Mouse (Mus musculus) C2C12 (cell line): ENCODE data around the gene Olfr196. TPM values are rescaled to one million over a fixed set of nuclear protein-coding genes. Genes with fewer than 3 reads are reported as not detected.
"Not testable (repeated sequence)": the region's sequence is repeated elsewhere in the genome, so short reads cannot be mapped to it uniquely, and the experiment has no call there.

ENCODE experiments used
- H3K27me3 ChIP-seq: one replicate; pipeline ENCODE4 v1.6.1; 2011; ENCODE audit not compliant: control insufficient read depth, insufficient read depth, insufficient read length
- H3K36me3 ChIP-seq: one replicate; pipeline ENCODE4 v1.6.1; 2011; ENCODE audit not compliant: control insufficient read depth, insufficient read depth
- H3K4me3 ChIP-seq: one replicate; pipeline ENCODE4 v1.5.1; 2011; ENCODE audit warnings: mild to moderate bottlenecking, control low read depth; ENCODE audit not compliant: poor library complexity, insufficient read depth, severe bottlenecking
- H3K79me2 ChIP-seq: one replicate; pipeline ENCODE4 v1.6.1; 2011; ENCODE audit not compliant: control insufficient read depth, insufficient read depth
- H3K79me3 ChIP-seq: one replicate; pipeline ENCODE4 v1.6.1; 2011; ENCODE audit warnings: low read depth, control low read depth
- H3ac ChIP-seq: one replicate; pipeline ENCODE3; 2011; ENCODE audit warnings: low read depth; ENCODE audit not compliant: control insufficient read depth, insufficient read length
- CEBPB ChIP-seq: IDR thresholded peaks from one replicate; pipeline ENCODE4 v1.6.1; 2011; ENCODE audit warnings: low read depth, mild to moderate bottlenecking, control low read depth, moderate library complexity
- CTCF ChIP-seq: IDR thresholded peaks from one replicate; pipeline ENCODE4 v1.5.1; 2011; ENCODE audit not compliant: control insufficient read depth, insufficient read depth, insufficient read length
- FOSL1 ChIP-seq: IDR thresholded peaks from one replicate; pipeline ENCODE4 v1.8.0; 2011; ENCODE audit warnings: mild to moderate bottlenecking, low read length; ENCODE audit not compliant: poor library complexity, insufficient read depth, severe bottlenecking
- MAX ChIP-seq: IDR thresholded peaks from one replicate; pipeline ENCODE4 v1.6.1; 2011; ENCODE audit warnings: mild to moderate bottlenecking, control low read depth
- MYOD1 ChIP-seq: IDR thresholded peaks from one replicate; pipeline ENCODE4 v1.6.1; 2011; ENCODE audit warnings: low read depth; ENCODE audit not compliant: control insufficient read depth, insufficient read length
- MYOG ChIP-seq: IDR thresholded peaks from one replicate; pipeline ENCODE4 v1.6.1; 2011; ENCODE audit not compliant: control insufficient read depth, insufficient read length; ENCODE audit errors: extremely low read depth
- USF1 ChIP-seq: IDR thresholded peaks from one replicate; pipeline ENCODE4 v1.6.1; 2011; ENCODE audit warnings: low read depth, mild to moderate bottlenecking, control low read depth, moderate library complexity
- long read RNA-seq, 2 experiments: library from polyadenylated mRNA; unstranded; transcript quantifications; one replicate each; pipeline ENCODE4 v2.0.0; 2019 to 2020
- polyA plus RNA-seq: library from polyadenylated mRNA; unstranded; fragments of >200 nt; fragmentation: generic; extraction: Trizol; gene quantifications from one replicate; pipeline ENCODE4 v1.2.1, GENCODE M21; 2012; ENCODE audit warnings: missing spikeins

Olfr196 gene
- polyA plus RNA-seq = not detected
- long read RNA-seq, experiment 1 = 0 reads
- long read RNA-seq, experiment 2 = 0 reads

GRCm38 (mm10) chr16:59170354-59170753 lies at the start of gene Olfr196:
Gene Olfr196, minus strand, starts transcription at chr16:59170454.
- H3K79me3 ChIP-seq = no peaks in the 10 kb centered on the region
- no peaks in the 10 kb centered on the region for H3K27me3 ChIP-seq
- no peak within 1 kb of the TSS for H3K4me3 ChIP-seq
- no peaks in the 10 kb centered on the region for H3K79me2 ChIP-seq
- TF ChIP-seq FOSL1 (no peak), MYOD1 (no peak), MAX (no peak), CEBPB (no peak), MYOG (no peak), USF1 (no peak), CTCF (no peak)
- no peak within 1 kb of the TSS for H3ac ChIP-seq
- no peaks in the 10 kb centered on the region for H3K36me3 ChIP-seq

DNA sequence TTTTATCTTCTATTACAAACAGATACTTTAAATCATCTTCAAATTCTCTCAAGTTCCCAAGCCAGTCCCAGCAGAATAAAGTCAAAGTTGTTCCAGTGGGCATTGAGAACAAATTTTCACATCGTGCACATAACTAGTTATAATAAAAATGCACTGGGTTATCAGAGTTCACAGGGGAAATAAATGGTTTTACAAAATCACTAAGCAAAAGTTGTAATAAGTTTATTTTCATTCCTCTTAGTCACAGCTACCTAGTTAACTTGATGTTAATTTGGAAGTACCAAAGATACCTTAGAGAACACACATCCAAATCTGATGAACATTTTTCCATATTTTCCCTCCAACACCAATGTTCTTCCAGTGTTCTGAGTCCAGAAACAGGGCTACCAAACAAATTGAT lies 49.4 kb upstream of the Olfr196 start, which contains the start of gene Olfr199:
Olfr199 (minus strand) TSS at position 101 of the 400 bp plus-strand sequence.
- H3K36me3 ChIP-seq, H3K79me3 ChIP-seq, H3ac ChIP-seq, H3K4me3 ChIP-seq, H3K27me3 ChIP-seq, H3K79me2 ChIP-seq: not testable (repeated sequence)

DNA sequence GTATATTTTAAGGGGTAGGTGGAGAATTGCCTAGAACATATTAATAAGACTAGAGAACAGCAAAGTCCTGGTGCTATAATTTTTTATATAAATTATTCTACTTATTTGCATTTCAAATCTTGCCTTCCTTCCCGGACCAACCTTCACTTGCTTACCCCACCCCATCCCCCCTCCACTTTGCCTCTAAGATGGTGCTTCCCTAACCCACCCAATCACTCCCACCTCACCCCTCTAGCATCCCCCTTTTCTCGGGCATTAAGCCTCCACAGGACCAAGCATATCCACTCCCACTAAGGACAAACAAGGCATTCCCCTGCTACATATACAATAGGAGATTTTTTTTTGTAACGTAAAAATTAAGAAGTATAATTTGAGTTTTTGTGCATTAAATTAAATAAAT lies 47.6 kb upstream of the Olfr196 start:
- H3K36me3 ChIP-seq, H3K79me2 ChIP-seq: not testable (repeated sequence)

GRCm38 (mm10) chr16:59203433-59203832 lies 33.2 kb upstream of the Olfr196 start, which contains the start of gene Olfr198:
Gene Olfr198, minus strand, starts transcription at chr16:59203533.
- not testable (repeated sequence) for H3ac ChIP-seq, H3K79me2 ChIP-seq, H3K4me3 ChIP-seq, H3K27me3 ChIP-seq, H3K79me3 ChIP-seq, H3K36me3 ChIP-seq

More for the DNA sequence above, 47.6 kb upstream of the Olfr196 start:
- not testable (repeated sequence) for H3K27me3 ChIP-seq, H3K79me3 ChIP-seq, H3K4me3 ChIP-seq, H3ac ChIP-seq

GRCm38 (mm10) chr16:59151996-59152395 lies 18.3 kb downstream of the Olfr196 start:
- TF ChIP-seq CEBPB = no peak
- no peak for TF ChIP-seq CTCF
- TF ChIP-seq MYOD1 = no peak
- no peak for TF ChIP-seq MYOG
- no peak for TF ChIP-seq USF1
- no peak for TF ChIP-seq MAX
- no peak for TF ChIP-seq FOSL1
- H3K79me2 ChIP-seq = no peaks in the 10 kb centered on the region
- no peak overlapping the region for H3ac ChIP-seq
- H3K27me3 ChIP-seq = no peaks in the 10 kb centered on the region
- H3K36me3 ChIP-seq = no peaks in the 10 kb centered on the region
- H3K4me3 ChIP-seq = no peak overlapping the region
- H3K79me3 ChIP-seq = no peaks in the 10 kb centered on the region

DNA sequence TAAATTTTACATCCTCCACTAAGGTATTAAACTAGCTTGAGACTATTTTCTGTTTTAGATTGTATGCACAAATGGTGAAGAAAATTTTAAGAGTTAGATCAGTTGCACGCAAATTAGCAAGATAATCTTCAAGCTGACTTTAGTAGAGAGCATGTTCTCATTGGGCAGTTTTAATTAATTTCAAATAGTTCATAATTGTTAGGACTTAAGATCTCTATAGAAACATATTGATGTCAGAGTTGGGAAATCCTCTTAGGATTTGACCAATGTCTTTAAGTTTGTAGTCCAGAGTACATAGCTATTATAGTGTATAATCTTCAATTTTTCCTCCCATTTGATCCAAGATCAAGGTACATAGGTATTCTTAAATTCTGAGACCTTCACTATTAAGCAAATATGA lies 23.5 kb downstream of the Olfr196 start, which contains the start of gene Olfr195:
Olfr195 (plus strand) TSS at position 301 of the 400 bp plus-strand sequence.
- Histone ChIP-seq H3K36me3 (no peaks in the 10 kb centered on the region), H3K4me3 (no peak within 1 kb of the TSS), H3K79me3 (no peaks in the 10 kb centered on the region), H3K27me3 (no peaks in the 10 kb centered on the region), H3ac (no peak within 1 kb of the TSS), H3K79me2 (no peaks in the 10 kb centered on the region)
- TF ChIP-seq MYOD1 = no peak
- no peak for TF ChIP-seq USF1
- TF ChIP-seq MYOG = no peak
- no peak for TF ChIP-seq MAX
- TF ChIP-seq FOSL1 = no peak
- TF ChIP-seq CTCF = no peak
- TF ChIP-seq CEBPB = no peak

DNA sequence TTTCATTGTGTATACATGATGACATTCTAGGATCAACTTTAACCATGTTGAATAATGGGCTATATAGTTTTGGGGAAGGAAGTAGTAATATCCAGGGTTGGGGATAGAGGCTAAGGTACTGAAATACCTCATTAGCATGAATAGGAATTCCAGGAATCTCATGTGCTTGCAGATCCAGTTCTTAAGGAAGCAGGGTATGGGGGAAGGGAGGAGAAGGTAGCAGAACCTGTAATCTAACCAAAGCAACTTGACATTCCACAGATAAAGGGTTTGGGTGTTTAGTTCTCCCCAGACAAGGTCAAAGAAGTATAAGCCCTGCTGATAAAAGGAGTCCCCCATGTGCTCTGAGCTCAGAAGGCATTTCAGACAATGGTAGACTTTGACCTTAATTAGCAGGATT lies 29.1 kb downstream of the Olfr196 start:
- H3K79me3 ChIP-seq = no peaks in the 10 kb centered on the region
- H3K27me3 ChIP-seq = no peaks in the 10 kb centered on the region
- H3ac ChIP-seq = no peak overlapping the region
- no peak for TF ChIP-seq MYOG
- no peak for TF ChIP-seq MYOD1
- TF ChIP-seq CEBPB = no peak
- TF ChIP-seq USF1 = no peak
- TF ChIP-seq CTCF = no peak
- no peaks in the 10 kb centered on the region for H3K79me2 ChIP-seq
- H3K4me3 ChIP-seq = no peak overlapping the region
- no peaks in the 10 kb centered on the region for H3K36me3 ChIP-seq
